Mouse (Mus musculus): ENCODE measurements around the gene Celsr3.

- TF ChIP-seq CTCF (IDR thresholded peaks at IDR 0.05; ENCODE audit: extremely low read depth, insufficient read length, insufficient replicate concordance, low read depth, low read length) (no peak), POLR2A (IDR thresholded peaks at IDR 0.05; ENCODE audit: low read depth, low read length) (no peak)
Observed at GRCm38 (mm10) chr9:108780959-108781358, 45.2 kb upstream of the Celsr3 start.

Data from small intestine, adult 2 months (tissue).